Mouse (Mus musculus): ENCODE data around the gene Dennd2d. TPM values are rescaled to one million over a fixed set of nuclear protein-coding genes. Genes with fewer than 3 reads are reported as not detected.

Gene Dennd2d
- polyA plus RNA-seq, 1 experiment from 2014 or later, result 1.3 TPM

DNA sequence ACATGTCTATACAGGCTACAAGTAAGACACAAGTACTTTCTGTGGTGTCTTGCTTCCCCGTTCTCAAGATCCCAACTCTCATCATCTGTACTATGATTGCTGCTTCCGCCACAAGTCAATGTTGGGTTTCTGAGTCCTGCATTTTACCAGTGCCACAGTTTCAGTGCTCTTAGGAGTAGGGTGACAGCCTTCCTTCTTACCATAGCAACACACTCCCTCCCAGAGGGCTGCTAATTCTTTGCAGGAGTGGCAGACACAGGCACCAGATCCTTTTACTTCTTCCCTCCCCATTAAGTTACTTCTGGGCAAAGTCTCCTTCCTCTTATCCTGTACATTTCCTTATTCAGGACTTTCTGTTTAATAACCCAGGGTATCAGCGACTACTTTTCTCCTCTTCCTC, 2.7 kb downstream of the Dennd2d start:
- Histone ChIP-seq H3K36me3 (replicated peaks) (no peaks in the 10 kb centered on the region), H3K9me3 (no peaks in the 10 kb centered on the region), H3K4me1 (peaks cover 19% of the 10 kb centered on the region), H3K27me3 (replicated peaks; ENCODE audit: low read depth, poor library complexity, severe bottlenecking) (peaks cover 23% of the 10 kb centered on the region), H3K27ac (replicated peaks) (no peak overlapping the region), H3K4me3 (no peak overlapping the region)
- DNase-seq (ENCODE audit: low spot score), result no peak
- 90% methylated on average over 3 of the region's 3 CpGs for whole genome bisulfite sequencing

DNA sequence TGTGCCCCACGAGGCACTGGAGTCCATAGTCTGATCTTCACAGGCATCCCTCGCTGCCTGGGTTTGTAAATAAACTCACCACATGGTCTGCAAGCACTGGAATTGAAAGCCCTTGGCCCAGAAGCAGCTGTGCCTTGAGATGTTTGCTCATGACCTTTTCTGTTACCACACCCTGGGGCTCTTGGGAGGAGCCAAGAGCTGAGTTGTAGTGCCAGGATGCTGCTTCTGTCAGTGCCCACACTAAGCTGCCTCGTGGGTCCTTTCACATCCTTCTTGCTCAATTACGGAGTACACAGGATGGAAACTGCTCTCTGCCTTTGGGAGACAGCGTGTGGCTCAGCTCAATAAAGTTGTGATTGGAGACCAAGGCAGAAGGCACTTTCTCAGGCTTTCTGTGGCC, 3.6 kb downstream of the Dennd2d start:
- DNase-seq (ENCODE audit: low spot score), result no peak
- WGBS, result 76% methylated on average over 5 of the region's 5 CpGs
- no peaks in the 10 kb centered on the region for H3K36me3 ChIP-seq (replicated peaks)
- H3K27ac ChIP-seq (replicated peaks), result no peak overlapping the region
- peaks cover 19% of the 10 kb centered on the region for H3K4me1 ChIP-seq
- H3K27me3 ChIP-seq (replicated peaks; ENCODE audit: low read depth, poor library complexity, severe bottlenecking), result peaks cover 23% of the 10 kb centered on the region
- no peak overlapping the region for H3K4me3 ChIP-seq
- H3K9me3 ChIP-seq, result no peaks in the 10 kb centered on the region

DNA sequence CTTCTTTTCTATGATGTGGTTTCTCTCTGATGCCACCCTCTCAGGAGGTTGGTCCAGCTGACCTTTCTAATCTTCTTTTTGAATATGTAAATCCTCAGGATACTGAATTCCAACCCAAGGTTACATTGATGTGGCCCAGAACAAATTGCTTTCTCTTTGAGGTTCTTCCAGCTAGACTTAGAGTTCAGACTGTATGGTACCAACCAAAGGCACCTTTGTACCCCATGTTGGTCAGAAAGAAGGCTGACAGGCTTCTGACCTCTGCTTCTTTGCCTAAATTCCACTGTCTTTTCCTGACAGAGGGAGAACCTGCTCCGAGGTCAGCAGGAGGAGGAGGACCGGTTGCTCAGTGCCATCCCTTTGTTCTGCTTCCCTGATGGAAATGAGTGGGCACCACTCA, 5.3 kb downstream of the Dennd2d start:
- H3K9me3 ChIP-seq, result no peaks in the 10 kb centered on the region
- WGBS, result 81% methylated on average over 2 of the region's 2 CpGs
- H3K4me1 ChIP-seq, result peaks cover 13% of the 10 kb centered on the region
- H3K36me3 ChIP-seq (replicated peaks), result no peaks in the 10 kb centered on the region
- no peak overlapping the region for H3K4me3 ChIP-seq
- H3K27me3 ChIP-seq (replicated peaks; ENCODE audit: low read depth, poor library complexity, severe bottlenecking), result peaks cover 10% of the 10 kb centered on the region; the same call in 1 of the 2 replicates
- no peak overlapping the region for H3K27ac ChIP-seq (replicated peaks)
- DNase-seq (ENCODE audit: low spot score), result no peak

GRCm38 (mm10) chr3:106490239-106490638, 8.0 kb downstream of the Dennd2d start:
- Histone ChIP-seq H3K4me3 (no peak overlapping the region), H3K4me1 (no peaks in the 10 kb centered on the region), H3K36me3 (replicated peaks) (no peaks in the 10 kb centered on the region), H3K27ac (replicated peaks) (no peak overlapping the region), H3K9me3 (no peaks in the 10 kb centered on the region), H3K27me3 (replicated peaks; ENCODE audit: low read depth, poor library complexity, severe bottlenecking) (no peaks in the 10 kb centered on the region)
- no peak for DNase-seq (ENCODE audit: low spot score)
- 83% methylated on average over 4 of the region's 4 CpGs for WGBS

GRCm38 (mm10) chr3:106492723-106493122, 10.5 kb downstream of the Dennd2d start:
- H3K4me1 ChIP-seq, result no peaks in the 10 kb centered on the region
- WGBS, result 91% methylated on average over 1 of the region's 1 CpGs
- H3K36me3 ChIP-seq (replicated peaks), result no peaks in the 10 kb centered on the region
- no peaks in the 10 kb centered on the region for H3K27me3 ChIP-seq (replicated peaks; ENCODE audit: low read depth, poor library complexity, severe bottlenecking)
- H3K9me3 ChIP-seq, result no peaks in the 10 kb centered on the region
- no peak overlapping the region for H3K27ac ChIP-seq (replicated peaks)
- H3K4me3 ChIP-seq, result no peak overlapping the region
- DNase-seq (ENCODE audit: low spot score), result no peak

GRCm38 (mm10) chr3:106493202-106493601, 11.0 kb downstream of the Dennd2d start:
- DNase-seq (ENCODE audit: low spot score), result no peak
- WGBS, result 93% methylated on average over 8 of the region's 8 CpGs
- H3K27me3 ChIP-seq (replicated peaks; ENCODE audit: low read depth, poor library complexity, severe bottlenecking), result no peaks in the 10 kb centered on the region
- no peak overlapping the region for H3K27ac ChIP-seq (replicated peaks)
- H3K4me1 ChIP-seq, result no peaks in the 10 kb centered on the region
- H3K9me3 ChIP-seq, result no peaks in the 10 kb centered on the region
- H3K4me3 ChIP-seq, result no peak overlapping the region
- H3K36me3 ChIP-seq (replicated peaks), result no peaks in the 10 kb centered on the region

GRCm38 (mm10) chr3:106493882-106494281, 11.7 kb downstream of the Dennd2d start:
- Histone ChIP-seq H3K4me3 (no peak overlapping the region), H3K9me3 (no peaks in the 10 kb centered on the region), H3K27me3 (replicated peaks; ENCODE audit: low read depth, poor library complexity, severe bottlenecking) (no peaks in the 10 kb centered on the region), H3K27ac (replicated peaks) (no peak overlapping the region), H3K4me1 (no peaks in the 10 kb centered on the region), H3K36me3 (replicated peaks) (peaks cover 3% of the 10 kb centered on the region; the same call in 1 of the 2 replicates)
- WGBS, result 87% methylated on average over 3 of the region's 3 CpGs
- DNase-seq (ENCODE audit: low spot score), result no peak

DNA sequence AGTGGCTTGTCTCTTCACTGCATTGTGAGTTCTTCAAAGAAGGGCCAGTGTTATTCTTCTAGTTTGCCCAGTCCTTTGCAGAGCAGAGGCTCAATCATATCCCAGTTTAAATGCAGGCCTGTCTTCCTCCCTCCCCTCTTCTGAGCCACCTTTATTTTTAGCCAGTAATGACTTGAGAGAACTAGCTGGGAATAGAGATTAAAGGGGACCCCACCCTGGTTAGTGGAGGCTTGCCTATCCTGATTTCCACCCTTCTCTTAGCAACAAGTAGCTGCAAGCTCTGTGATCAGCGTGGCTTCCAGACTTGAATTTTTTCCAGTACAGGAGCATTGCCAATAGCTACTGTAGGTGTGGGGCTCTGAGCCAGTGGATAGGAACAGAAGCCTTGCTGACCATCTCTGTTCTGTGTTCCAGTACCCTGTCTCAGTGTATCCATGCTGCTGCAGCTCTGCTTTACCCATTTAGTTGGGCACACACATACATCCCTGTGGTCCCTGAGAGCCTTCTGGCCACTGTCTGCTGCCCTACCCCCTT, 12.3 kb downstream of the Dennd2d start:
- WGBS, result 87% methylated on average over 1 of the region's 1 CpGs
- H3K4me1 ChIP-seq, result no peaks in the 10 kb centered on the region
- DNase-seq (ENCODE audit: low spot score), result no peak
- H3K27me3 ChIP-seq (replicated peaks; ENCODE audit: low read depth, poor library complexity, severe bottlenecking), result no peaks in the 10 kb centered on the region
- no peaks in the 10 kb centered on the region for H3K9me3 ChIP-seq
- H3K4me3 ChIP-seq, result no peak overlapping the region
- peaks cover 4% of the 10 kb centered on the region; the same call in 1 of the 2 replicates for H3K36me3 ChIP-seq (replicated peaks)
- H3K27ac ChIP-seq (replicated peaks), result no peak overlapping the region

DNA sequence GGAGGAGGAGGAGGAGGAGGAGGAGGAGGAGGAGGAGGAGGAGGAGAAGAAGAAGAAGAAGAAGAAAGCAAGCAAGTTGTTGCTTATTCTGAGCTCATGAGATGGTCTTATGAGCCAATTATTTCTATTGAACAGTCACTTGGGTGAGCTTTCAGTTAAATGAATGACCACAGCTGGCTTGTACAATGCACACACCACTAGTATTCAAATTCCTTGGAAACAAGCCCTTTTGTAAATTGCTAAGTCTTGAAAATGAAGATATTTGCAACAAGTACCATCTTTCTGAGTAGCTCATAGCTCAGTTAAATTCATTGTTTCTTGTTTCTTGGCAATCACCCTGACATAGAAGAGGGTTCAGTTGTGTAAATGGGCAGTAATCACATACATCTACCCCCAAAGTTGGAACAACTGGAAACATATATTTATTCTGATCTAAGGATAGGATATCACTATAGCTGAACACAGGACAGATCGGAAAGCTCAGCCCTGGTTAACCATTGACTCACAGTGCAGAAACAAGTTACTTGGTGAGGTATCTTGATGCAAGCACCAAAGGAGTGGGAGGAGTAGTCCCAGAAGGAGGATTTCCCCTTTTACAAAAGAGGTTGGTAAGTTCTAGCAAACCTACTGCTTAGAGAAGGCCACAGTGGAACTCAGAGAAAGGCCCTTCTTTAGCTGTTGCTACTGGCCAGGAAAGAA, 13.3 kb downstream of the Dennd2d start:
- no peaks in the 10 kb centered on the region for H3K9me3 ChIP-seq
- no peaks in the 10 kb centered on the region for H3K27me3 ChIP-seq (replicated peaks; ENCODE audit: low read depth, poor library complexity, severe bottlenecking)
- 96% methylated on average over 1 of the region's 1 CpGs for WGBS
- H3K4me1 ChIP-seq, result no peaks in the 10 kb centered on the region
- H3K4me3 ChIP-seq, result no peak overlapping the region
- no peak overlapping the region for H3K27ac ChIP-seq (replicated peaks)
- DNase-seq (ENCODE audit: low spot score), result no peak
- peaks cover 5% of the 10 kb centered on the region for H3K36me3 ChIP-seq (replicated peaks)

DNA sequence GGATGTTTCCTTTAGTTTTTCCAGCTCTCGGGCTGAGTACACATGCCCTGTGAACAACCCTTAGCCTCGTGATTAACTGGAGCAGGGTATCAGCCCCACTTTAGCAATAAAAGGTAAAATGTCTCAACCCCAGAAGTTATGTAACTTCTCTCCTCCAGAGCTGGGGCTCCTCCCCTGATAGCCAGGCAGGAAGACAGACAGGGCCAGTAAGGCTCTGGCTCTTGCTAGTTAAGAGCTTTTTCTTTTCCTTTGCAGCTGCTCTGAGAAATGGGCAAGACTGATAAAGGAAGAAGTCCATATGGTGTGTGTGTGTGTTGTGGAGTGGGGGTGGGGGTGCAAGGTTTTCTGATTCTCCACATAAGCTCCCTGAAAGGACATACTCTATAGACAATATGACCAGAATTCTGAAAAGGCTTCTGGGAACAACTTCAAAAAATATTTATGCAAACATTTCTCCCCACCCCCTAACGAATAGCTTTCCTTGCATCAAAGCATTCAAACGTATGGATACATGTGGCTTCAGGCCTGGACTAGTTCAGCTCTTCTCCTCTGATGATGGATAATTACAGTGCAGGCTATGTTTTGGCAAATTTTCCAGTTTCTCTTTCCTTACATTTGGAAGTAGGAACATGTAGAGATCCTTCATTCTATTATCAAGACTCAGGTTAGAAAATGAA, 14.0 kb downstream of the Dennd2d start:
- Histone ChIP-seq H3K4me3 (no peak overlapping the region), H3K9me3 (no peaks in the 10 kb centered on the region), H3K36me3 (replicated peaks) (peaks cover 12% of the 10 kb centered on the region), H3K27me3 (replicated peaks; ENCODE audit: low read depth, poor library complexity, severe bottlenecking) (no peaks in the 10 kb centered on the region), H3K27ac (replicated peaks) (no peak overlapping the region), H3K4me1 (no peaks in the 10 kb centered on the region)
- no peak for DNase-seq (ENCODE audit: low spot score)
- 73% methylated on average over 4 of the region's 4 CpGs for WGBS

GRCm38 (mm10) chr3:106496996-106497395, 14.8 kb downstream of the Dennd2d start:
- Histone ChIP-seq H3K4me1 (no peaks in the 10 kb centered on the region), H3K4me3 (no peak overlapping the region), H3K9me3 (no peaks in the 10 kb centered on the region), H3K27ac (replicated peaks) (no peak overlapping the region), H3K27me3 (replicated peaks; ENCODE audit: low read depth, poor library complexity, severe bottlenecking) (no peaks in the 10 kb centered on the region), H3K36me3 (replicated peaks) (peaks cover 20% of the 10 kb centered on the region)
- WGBS, result 83% methylated on average over 3 of the region's 3 CpGs
- DNase-seq (ENCODE audit: low spot score), result no peak

GRCm38 (mm10) chr3:106500510-106500909, 18.3 kb downstream of the Dennd2d start:
- Histone ChIP-seq H3K9me3 (no peaks in the 10 kb centered on the region), H3K36me3 (replicated peaks) (peaks cover 47% of the 10 kb centered on the region), H3K4me3 (no peak overlapping the region), H3K4me1 (no peaks in the 10 kb centered on the region), H3K27ac (replicated peaks) (no peak overlapping the region), H3K27me3 (replicated peaks; ENCODE audit: low read depth, poor library complexity, severe bottlenecking) (no peaks in the 10 kb centered on the region)
- 95% methylated on average over 2 of the region's 2 CpGs for WGBS
- no peak for DNase-seq (ENCODE audit: low spot score)

DNA sequence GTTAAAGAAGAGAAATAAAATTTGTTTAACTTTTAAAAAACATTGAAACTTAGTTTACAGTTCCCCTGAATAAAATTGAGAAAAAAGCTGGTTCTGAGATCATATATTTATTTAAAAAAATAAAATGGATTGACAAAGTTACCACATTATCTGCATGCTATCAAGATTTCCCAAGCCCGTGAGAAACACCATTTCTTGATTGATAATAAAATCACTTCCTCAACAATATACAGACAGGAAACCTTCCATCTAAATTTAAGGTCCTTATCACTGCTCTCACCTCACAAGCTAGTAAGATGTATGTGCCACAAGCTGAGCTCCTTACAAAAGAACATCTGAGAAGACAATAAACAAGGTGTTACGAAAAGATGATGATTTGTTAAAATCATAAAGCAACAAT, 20.7 kb downstream of the Dennd2d start:
- no peak overlapping the region for H3K4me3 ChIP-seq
- no peaks in the 10 kb centered on the region for H3K4me1 ChIP-seq
- no peak overlapping the region for H3K27ac ChIP-seq (replicated peaks)
- no peaks in the 10 kb centered on the region for H3K27me3 ChIP-seq (replicated peaks; ENCODE audit: low read depth, poor library complexity, severe bottlenecking)
- no peaks in the 10 kb centered on the region for H3K9me3 ChIP-seq
- DNase-seq (ENCODE audit: low spot score), result no peak
- peaks cover 47% of the 10 kb centered on the region for H3K36me3 ChIP-seq (replicated peaks)
- WGBS, result 95% methylated on average over 2 of the region's 2 CpGs
